Mouse (Mus musculus) embryonic fibroblast, embryonic 13.5 days (primary cell): ENCODE measurements around the gene Kcng4. TPM values are rescaled to one million over a fixed set of nuclear protein-coding genes. Genes with fewer than 3 reads are reported as not detected.

Experiments used
- H3K27ac ChIP-seq: 2 replicates; pipeline ENCODE4 v1.5.1; 2012; ENCODE audit warnings: low read length, control low read depth, inconsistent platforms; ENCODE audit not compliant: insufficient read depth
- H3K4me1 ChIP-seq: 2 replicates; pipeline ENCODE4 v1.6.1; 2011; ENCODE audit warnings: low read length; ENCODE audit not compliant: control insufficient read depth, insufficient read depth
- H3K4me3 ChIP-seq: 2 replicates; pipeline ENCODE4 v1.5.1; 2011; ENCODE audit warnings: mild to moderate bottlenecking, control low read depth, low read length; ENCODE audit not compliant: insufficient read depth
- CTCF ChIP-seq: IDR thresholded peaks from 2 replicates; pipeline ENCODE4 v1.5.1; 2011; ENCODE audit warnings: mild to moderate bottlenecking, control low read depth, low read length, moderate library complexity, borderline replicate concordance; ENCODE audit not compliant: insufficient read depth
- POLR2A ChIP-seq: IDR thresholded peaks from 2 replicates; pipeline ENCODE4 v1.6.1; 2011; ENCODE audit warnings: low read depth, mild to moderate bottlenecking, control low read depth, low read length, moderate library complexity
- polyA plus RNA-seq: library from polyadenylated mRNA; stranded (reverse); fragments of >200 nt; gene quantifications from 2 replicates; pipeline ENCODE4 v1.2.4, GENCODE M21; 2011; ENCODE audit warnings: low read depth; ENCODE audit not compliant: missing spikeins, insufficient read length

Gene Kcng4
- polyA plus RNA-seq, 1 experiment, result not detected

GRCm38 (mm10) chr8:119617586-119617985 lies 17.9 kb downstream of the Kcng4 start:
- no peak overlapping the region for H3K4me3 ChIP-seq
- no peaks in the 10 kb centered on the region for H3K4me1 ChIP-seq
- no peak overlapping the region for H3K27ac ChIP-seq
- TF ChIP-seq POLR2A, result no peak
- TF ChIP-seq CTCF, result no peak

- Histone ChIP-seq H3K4me3 (no peak overlapping the region), H3K27ac (no peak overlapping the region), H3K4me1 (no peaks in the 10 kb centered on the region)
- TF ChIP-seq CTCF (no peak), POLR2A (no peak)
These were observed 18.7 kb downstream of the Kcng4 start for GRCm38 (mm10) chr8:119616811-119617210.

- Histone ChIP-seq H3K27ac (no peak overlapping the region), H3K4me3 (no peak overlapping the region), H3K4me1 (no peaks in the 10 kb centered on the region)
- no peak for TF ChIP-seq POLR2A
These were observed 19.1 kb downstream of the Kcng4 start for GRCm38 (mm10) chr8:119616358-119616757.

- TF ChIP-seq CTCF (no peak), POLR2A (no peak)
- H3K4me1 ChIP-seq, result no peaks in the 10 kb centered on the region
These were observed 20.4 kb downstream of the Kcng4 start for GRCm38 (mm10) chr8:119615096-119615495.

GRCm38 (mm10) chr8:119612471-119612870 lies 23.0 kb downstream of the Kcng4 start, which contains the start of gene Adad2:
TSS of gene Adad2 (plus strand) at chr8:119612747.
- no peak within 1 kb of the TSS for H3K27ac ChIP-seq
- no peak within 1 kb of the TSS for H3K4me3 ChIP-seq
- H3K4me1 ChIP-seq, result no peaks in the 10 kb centered on the region

More at GRCm38 (mm10) chr8:119615096-119615495, 20.4 kb downstream of the Kcng4 start:
- no peak overlapping the region for H3K27ac ChIP-seq
- H3K4me3 ChIP-seq, result no peak overlapping the region

GRCm38 (mm10) chr8:119606224-119606623 lies 29.3 kb downstream of the Kcng4 start:
- no peak overlapping the region for H3K27ac ChIP-seq
- H3K4me1 ChIP-seq, result no peaks in the 10 kb centered on the region; the same call in 1 of the 2 replicates
- TF ChIP-seq POLR2A (no peak), CTCF (no peak)
- no peak overlapping the region for H3K4me3 ChIP-seq

More at GRCm38 (mm10) chr8:119612471-119612870, 23.0 kb downstream of the Kcng4 start, which contains the start of gene Adad2:
- TF ChIP-seq CTCF, result no peak
- no peak for TF ChIP-seq POLR2A

- peak within 1 kb of the TSS; percentile 65 for H3K4me3 ChIP-seq
- TF ChIP-seq CTCF (peak; percentile 78; the same call in 1 of the 2 replicates), POLR2A (peak; percentile 91)
- H3K4me1 ChIP-seq, result no peaks in the 10 kb centered on the region; the same call in 1 of the 2 replicates
- H3K27ac ChIP-seq, result no peak within 1 kb of the TSS
These were observed 30.5 kb downstream of the Kcng4 start, which contains the start of gene Taf1c for GRCm38 (mm10) chr8:119604996-119605395. TSS of gene Taf1c (minus strand) at chr8:119605222.

GRCm38 (mm10) chr8:119604398-119604803 lies 31.1 kb downstream of the Kcng4 start:
- Histone ChIP-seq H3K4me3 (peak overlapping the region; percentile 65), H3K27ac (no peak overlapping the region), H3K4me1 (no peaks in the 10 kb centered on the region; the same call in 1 of the 2 replicates)
- no peak for TF ChIP-seq POLR2A
- no peak for TF ChIP-seq CTCF

GRCm38 (mm10) chr8:119603771-119604170 lies 31.7 kb downstream of the Kcng4 start:
- TF ChIP-seq CTCF (no peak), POLR2A (no peak)
- no peak overlapping the region for H3K27ac ChIP-seq
- H3K4me3 ChIP-seq, result peak overlapping the region; percentile 65

GRCm38 (mm10) chr8:119591456-119591855 lies 44.0 kb downstream of the Kcng4 start:
- TF ChIP-seq CTCF (no peak), POLR2A (no peak)
- no peak overlapping the region for H3K4me3 ChIP-seq
- no peaks in the 10 kb centered on the region for H3K4me1 ChIP-seq
- H3K27ac ChIP-seq, result no peak overlapping the region

More at GRCm38 (mm10) chr8:119603771-119604170, 31.7 kb downstream of the Kcng4 start:
- no peaks in the 10 kb centered on the region; the same call in 1 of the 2 replicates for H3K4me1 ChIP-seq
